Mouse (Mus musculus) heart, embryonic 14.5 days (tissue): ENCODE results near the gene Mars. TPM values are rescaled to one million over a fixed set of nuclear protein-coding genes. Genes with fewer than 3 reads are reported as not detected.

Experiments
- ATAC-seq: fragments of 200-750 bp; cut with Nextera tagmentation; 2 replicates; pipeline ENCODE4 v1.8.0; 2017; ENCODE audit warnings: low read depth, moderate TSS enrichment; ENCODE audit not compliant: insufficient number of reproducible peaks, insufficient read depth, low FRiP score
- H3K27ac ChIP-seq, 2 experiments: fragments of 200-500 bp in 1 of 2; fragments of 300-500 bp in 1 of 2; sonication (generic) in 1 of 2; replicated peaks in 1 of 2; 2 replicates each; pipeline ENCODE4 v1.5.1; 2012 to 2014; ENCODE audit warnings: low read depth in 2 of 2, low read length in 2 of 2, control low read depth in 1 of 2, mild to moderate bottlenecking in 1 of 2, mixed read lengths in 1 of 2; ENCODE audit not compliant: control insufficient read depth in 1 of 2, insufficient read depth in 1 of 2
- H3K27me3 ChIP-seq: fragments of 300-500 bp; sonication (generic); 2 replicates; pipeline ENCODE4 v1.6.1; 2014; ENCODE audit warnings: mild to moderate bottlenecking, low read length, control low read depth; ENCODE audit not compliant: control insufficient read depth, insufficient read depth
- H3K36me3 ChIP-seq: fragments of 300-500 bp; sonication (generic); 2 replicates; pipeline ENCODE4 v1.6.1; 2014; ENCODE audit warnings: mild to moderate bottlenecking, control low read depth, low read length, mixed read lengths; ENCODE audit not compliant: control insufficient read depth, insufficient read depth
- H3K4me1 ChIP-seq, 2 experiments: fragments of 200-500 bp in 1 of 2; fragments of 300-500 bp in 1 of 2; sonication (generic) in 1 of 2; 2 replicates each; pipeline ENCODE4 v1.6.1; 2012 to 2014; ENCODE audit warnings: low read length in 2 of 2, control low read depth in 1 of 2, mixed read lengths in 1 of 2; ENCODE audit not compliant: control insufficient read depth in 2 of 2, insufficient read depth in 2 of 2
- H3K4me2 ChIP-seq: fragments of 300-500 bp; sonication (generic); 2 replicates; pipeline ENCODE4 v1.6.1; 2014; ENCODE audit warnings: mild to moderate bottlenecking, low read length
- H3K4me3 ChIP-seq, 2 experiments: fragments of 200-500 bp in 1 of 2; fragments of 300-500 bp in 1 of 2; sonication (generic) in 1 of 2; 2 replicates each; pipeline ENCODE4 v1.5.1; 2012 to 2014; ENCODE audit warnings: low read length in 2 of 2, mild to moderate bottlenecking in 2 of 2, control low read depth in 1 of 2, low read depth in 1 of 2, moderate library complexity in 1 of 2; ENCODE audit not compliant: control insufficient read depth in 1 of 2, insufficient read depth in 1 of 2
- H3K9ac ChIP-seq: fragments of 300-500 bp; sonication (generic); 2 replicates; pipeline ENCODE4 v1.6.1; 2014; ENCODE audit warnings: mild to moderate bottlenecking, low read length
- H3K9me3 ChIP-seq: fragments of 300-500 bp; sonication (generic); 2 replicates; pipeline ENCODE4 v1.6.1; 2016; ENCODE audit warnings: low read length, control low read depth; ENCODE audit not compliant: control insufficient read depth
- WGBS: fragments of 180-500 bp; shearing (Covaris S2); extraction: QIAGEN DNeasy Blood & Tissue Kit; methylation state at CpG from one replicate; pipeline ENCODE4 v1.1.7; 2014; 5-methylcytosine and 5-hydroxymethylcytosine counted together
- polyA plus RNA-seq: library from polyadenylated mRNA; unstranded; fragments of >200 nt; fragmentation: Nextera tagmentation; extraction: Ambion mirVana; gene quantifications from 2 replicates; pipeline ENCODE4 v1.2.1, GENCODE M21; 2014

Mars gene
- polyA plus RNA-seq, 1 experiment from 2014 or later, result 76.1 TPM

DNA sequence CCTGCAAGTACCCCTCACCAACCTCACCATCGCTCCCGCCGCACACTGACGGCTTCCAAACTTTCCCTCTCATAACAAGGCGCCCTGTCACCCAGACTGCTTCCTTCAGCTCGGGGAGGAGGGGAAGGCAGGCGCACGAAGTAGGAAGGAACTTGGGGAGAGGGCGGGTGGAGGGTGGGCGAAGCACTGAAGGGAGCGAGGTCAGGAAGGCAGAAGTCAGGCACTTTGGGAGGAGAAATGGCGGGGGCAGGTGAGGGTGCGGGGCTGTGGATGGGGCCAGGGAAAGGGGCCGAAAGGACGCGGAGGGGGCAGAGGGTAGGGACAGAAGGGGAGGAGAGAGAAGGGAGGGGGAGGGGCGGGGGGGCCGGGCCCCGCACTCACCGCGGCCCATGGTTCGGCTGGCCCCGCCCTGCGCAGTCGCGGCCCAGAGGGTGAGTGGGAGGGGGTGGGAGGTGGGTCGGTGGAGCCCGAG, 23.2 kb downstream of the Mars start:
- WGBS, result under 1% methylated on average over 13 of the region's 28 CpGs
- Histone ChIP-seq H3K4me2 (peak overlapping the region; percentile 98), H3K27me3 (no peaks in the 10 kb centered on the region), H3K4me1 (peaks cover 20 to 47% of the 10 kb centered on the region in 2 experiments), H3K36me3 (peaks cover 46% of the 10 kb centered on the region), H3K9ac (peak overlapping the region; percentile 80), H3K9me3 (no peaks in the 10 kb centered on the region), H3K4me3 (peak overlapping the region; percentile 69 to 83), H3K27ac (peak overlapping the region; percentile 74 to 99)
- ATAC-seq, result peak; percentile 20

- peak overlapping the region; percentile 98 for H3K4me2 ChIP-seq
- ATAC-seq, result no peak
- H3K27ac ChIP-seq, result peak overlapping the region; percentile 74 to 99
- 0% methylated on average over 3 of the region's 3 CpGs for WGBS
- H3K9me3 ChIP-seq, result no peaks in the 10 kb centered on the region
- H3K27me3 ChIP-seq, result no peaks in the 10 kb centered on the region
- peak overlapping the region; percentile 80 for H3K9ac ChIP-seq
- H3K36me3 ChIP-seq, result peaks cover 46% of the 10 kb centered on the region
- peaks cover 16 to 42% of the 10 kb centered on the region in 2 experiments for H3K4me1 ChIP-seq
- peak overlapping the region; percentile 69 to 83 for H3K4me3 ChIP-seq
Measured at GRCm38 (mm10) chr10:127287936-127288293, 23.7 kb downstream of the Mars start.

- peaks cover 51% of the 10 kb centered on the region for H3K36me3 ChIP-seq
- no peaks in the 10 kb centered on the region for H3K9me3 ChIP-seq
- H3K9ac ChIP-seq, result peak overlapping the region; percentile 80
- H3K27me3 ChIP-seq, result no peaks in the 10 kb centered on the region
- no peak for ATAC-seq
- H3K4me2 ChIP-seq, result peak overlapping the region; percentile 98
- H3K4me3 ChIP-seq, result peak overlapping the region; percentile 69 to 83
- 72% methylated on average over 15 of the region's 15 CpGs for WGBS
- peak overlapping the region; percentile 74 to 99 for H3K27ac ChIP-seq
- peaks cover 15 to 37% of the 10 kb centered on the region in 2 experiments; a peak in 3 of 4 replicates for H3K4me1 ChIP-seq
Measured at GRCm38 (mm10) chr10:127287271-127287935, 24.2 kb downstream of the Mars start.

- 70% methylated on average over 7 of the region's 7 CpGs for WGBS
- no peaks in the 10 kb centered on the region for H3K9me3 ChIP-seq
- peaks cover 58% of the 10 kb centered on the region for H3K36me3 ChIP-seq
- no peaks in the 10 kb centered on the region for H3K27me3 ChIP-seq
- no peak for ATAC-seq
- H3K27ac ChIP-seq, result no peak overlapping the region
- peak overlapping the region; percentile 80; the same call in 1 of the 2 replicates for H3K9ac ChIP-seq
- peak overlapping the region; percentile 98 for H3K4me2 ChIP-seq
- H3K4me3 ChIP-seq, result peak overlapping the region in 1 of 2 experiments; percentile 83; a peak in 1 of 4 replicates
- peaks cover 15 to 30% of the 10 kb centered on the region in 2 experiments; a peak in 3 of 4 replicates for H3K4me1 ChIP-seq
Measured at GRCm38 (mm10) chr10:127286730-127287129, 24.9 kb downstream of the Mars start.

- Histone ChIP-seq H3K9me3 (no peaks in the 10 kb centered on the region), H3K9ac (0 out of 2 replicates have a peak overlapping the region, but pooled peaks have one; percentile 11), H3K27me3 (no peaks in the 10 kb centered on the region), H3K4me1 (peaks cover 15 to 26% of the 10 kb centered on the region in 2 experiments; a peak in 3 of 4 replicates), H3K27ac (no peak overlapping the region), H3K4me2 (no peak overlapping the region), H3K4me3 (no peak overlapping the region), H3K36me3 (peaks cover 63% of the 10 kb centered on the region)
- 71% methylated on average over 7 of the region's 7 CpGs for WGBS
- ATAC-seq, result no peak
Measured at GRCm38 (mm10) chr10:127286194-127286593, 25.4 kb downstream of the Mars start.

DNA sequence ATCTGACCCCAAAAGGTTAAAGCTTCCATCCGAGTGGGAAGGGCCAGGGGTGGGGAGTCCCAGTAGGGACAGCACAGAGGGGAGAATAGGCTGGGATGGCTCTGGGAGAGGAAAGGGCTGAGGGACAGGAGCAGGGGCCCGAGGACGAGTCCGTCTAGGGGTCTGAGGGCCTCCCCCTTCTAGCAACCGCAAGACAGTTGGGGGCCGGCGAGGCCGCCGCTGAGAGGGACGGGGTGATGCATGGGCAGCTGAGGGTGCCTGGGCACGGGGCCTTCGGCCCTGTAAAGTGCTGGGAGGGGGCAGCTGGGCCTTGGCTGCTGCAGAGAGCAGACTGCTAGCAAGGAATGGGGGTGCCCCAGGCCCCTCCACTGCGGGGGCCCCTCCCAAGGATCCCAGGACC, 25.9 kb downstream of the Mars start:
- Histone ChIP-seq H3K4me1 (peaks cover 15 to 26% of the 10 kb centered on the region in 2 experiments; a peak in 3 of 4 replicates), H3K36me3 (peaks cover 69% of the 10 kb centered on the region), H3K9me3 (no peaks in the 10 kb centered on the region), H3K9ac (no peak overlapping the region), H3K4me3 (no peak overlapping the region), H3K27me3 (no peaks in the 10 kb centered on the region), H3K4me2 (no peak overlapping the region), H3K27ac (no peak overlapping the region)
- 84% methylated on average over 13 of the region's 13 CpGs for WGBS
- no peak for ATAC-seq

- H3K9ac ChIP-seq, result no peak overlapping the region
Measured at GRCm38 (mm10) chr10:127284724-127285500, 26.7 kb downstream of the Mars start.

More at GRCm38 (mm10) chr10:127284724-127285500, 26.7 kb downstream of the Mars start:
- 82% methylated on average over 11 of the region's 11 CpGs for WGBS
- Histone ChIP-seq H3K4me3 (no peak overlapping the region), H3K9me3 (no peaks in the 10 kb centered on the region), H3K36me3 (peaks cover 76% of the 10 kb centered on the region), H3K27ac (no peak overlapping the region), H3K4me1 (peaks cover 15 to 25% of the 10 kb centered on the region in 2 experiments; a peak in 3 of 4 replicates), H3K4me2 (no peak overlapping the region), H3K27me3 (no peaks in the 10 kb centered on the region)
- ATAC-seq, result no peak
